Mouse (Mus musculus): Measurements from ENCODE around the gene Olfr763. TPM values are rescaled to one million over a fixed set of nuclear protein-coding genes. Genes with fewer than 3 reads are reported as not detected.
"Not testable (repeated sequence)": the region's sequence is repeated elsewhere in the genome, so short reads cannot be mapped to it uniquely, and the experiment has no call there.

The Olfr763 gene
- total RNA-seq, 1 experiment from 2014 or later = not detected

GRCm38 (mm10) chr10:129028343-129028742 is 17.8 kb downstream of the Olfr763 start:
- no peak for ATAC-seq (replicated peaks; ENCODE audit: low read depth, poor library complexity, severe bottlenecking)

GRCm38 (mm10) chr10:129039796-129040195 is 29.2 kb downstream of the Olfr763 start, which contains the start of gene Olfr764-ps1:
Olfr764-ps1 (minus strand) TSS chr10:129039896.
- no peak for ATAC-seq (replicated peaks; ENCODE audit: low read depth, poor library complexity, severe bottlenecking)

DNA sequence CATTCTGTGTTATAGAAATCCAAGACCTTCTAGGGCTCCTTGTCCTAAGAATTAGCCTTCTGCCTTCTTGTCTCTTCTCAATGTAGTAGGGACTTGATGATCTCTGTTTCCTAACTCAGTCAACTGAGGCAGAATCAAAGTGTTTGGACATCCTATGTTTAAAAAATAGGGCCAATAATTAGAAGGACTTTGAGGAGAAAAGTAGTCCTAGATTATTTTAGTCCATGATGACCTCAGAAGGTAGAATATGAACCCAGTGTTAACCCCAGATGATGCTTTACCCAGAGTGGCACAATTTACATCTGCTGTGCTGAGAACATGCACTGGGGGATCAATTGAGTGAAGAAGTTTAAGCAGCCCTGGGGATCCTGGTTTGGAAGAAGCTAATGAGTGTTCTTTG is 39.3 kb downstream of the Olfr763 start, which contains the start of gene Olfr765:
Olfr765 (minus strand) TSS at position 101 of the 400 bp plus-strand sequence.
- not testable (repeated sequence) for ATAC-seq (replicated peaks; ENCODE audit: low read depth, poor library complexity, severe bottlenecking)

Other genes starting within 250 kb of the Olfr763 start
- gene Mmp19, start 219.9 kb upstream of the Olfr763 start, total RNA-seq (2017) = 1.9 and 3.0 TPM in 2 replicates
- 29.7 and 34.6 TPM in 2 replicates for gene Dnajc14, start 206.7 kb upstream of the Olfr763 start, total RNA-seq (2017)
- gene Tmem198b, start 206.4 kb upstream of the Olfr763 start, total RNA-seq (2017) = 3.2 and 3.7 TPM in 2 replicates
- 212 and 320 TPM in 2 replicates for gene Sarnp, start 193.5 kb upstream of the Olfr763 start, total RNA-seq (2017)
- 86.6 and 90.4 TPM in 2 replicates for gene Ormdl2, start 189.1 kb upstream of the Olfr763 start, total RNA-seq (2017)
- 0.39 TPM in 1 of 2 replicates, not detected in the other for gene Gdf11, start 119.1 kb upstream of the Olfr763 start, total RNA-seq (2017)
- gene Cd63, start 109.8 kb upstream of the Olfr763 start, total RNA-seq (2017) = 38.5 and 39.6 TPM in 2 replicates
- 2.7 and 7.7 TPM in 2 replicates for gene Rdh5, start 87.9 kb upstream of the Olfr763 start, total RNA-seq (2017)
- 95.3 and 109 TPM in 2 replicates for gene Bloc1s1, start 86.8 kb upstream of the Olfr763 start, total RNA-seq (2017)
- not detected in 2 replicates for gene Itga7, start 77.0 kb upstream of the Olfr763 start, total RNA-seq (2017)
- not detected in 2 replicates for gene Mettl7b, start 49.8 kb upstream of the Olfr763 start, total RNA-seq (2017)
- gene Olfr9, start 21.4 kb upstream of the Olfr763 start, total RNA-seq (2017) = not detected in 2 replicates
- not detected in 2 replicates for gene Olfr764-ps1, start 29.1 kb downstream of the Olfr763 start, total RNA-seq (2017)
- not detected in 2 replicates for gene Olfr765, start 39.2 kb downstream of the Olfr763 start, total RNA-seq (2017)
- gene Olfr766-ps1, start 58.2 kb downstream of the Olfr763 start, total RNA-seq (2017) = not detected in 2 replicates
- not detected in 2 replicates for gene Olfr767, start 72.1 kb downstream of the Olfr763 start, total RNA-seq (2017)
- not detected in 2 replicates for gene Olfr768, start 88.6 kb downstream of the Olfr763 start, total RNA-seq (2017)
- not detected in 2 replicates for gene Olfr769, start 107.1 kb downstream of the Olfr763 start, total RNA-seq (2017)
- gene Olfr770, start 128.2 kb downstream of the Olfr763 start, total RNA-seq (2017) = not detected in 2 replicates
- gene Olfr771, start 154.0 kb downstream of the Olfr763 start, total RNA-seq (2017) = not detected in 2 replicates
- not detected in 2 replicates for gene Olfr772, start 167.1 kb downstream of the Olfr763 start, total RNA-seq (2017)
- not detected in 2 replicates for gene Olfr773, start 176.6 kb downstream of the Olfr763 start, total RNA-seq (2017)
- not detected in 2 replicates for gene Olfr774, start 225.4 kb downstream of the Olfr763 start, total RNA-seq (2017)
- gene Olfr775, start 237.6 kb downstream of the Olfr763 start, total RNA-seq (2017) = not detected in 2 replicates
- not detected in 2 replicates for gene Olfr776, start 248.3 kb downstream of the Olfr763 start, total RNA-seq (2017)